Mouse (Mus musculus) stomach, embryonic 14.5 days (tissue): ENCODE measurements around the gene Gm17087. TPM values are rescaled to one million over a fixed set of nuclear protein-coding genes. Genes with fewer than 3 reads are reported as not detected.

Experiments
- ATAC-seq: fragments of 200-750 bp; cut with Nextera tagmentation; 2 replicates; pipeline ENCODE4 v1.8.0; 2017; ENCODE audit warnings: low read depth, moderate TSS enrichment; ENCODE audit not compliant: insufficient number of reproducible peaks, insufficient read depth, low FRiP score
- H3K27ac ChIP-seq: fragments of 300-500 bp; sonication (generic); 2 replicates; pipeline ENCODE4 v1.5.1; 2014; ENCODE audit warnings: mild to moderate bottlenecking, low read length, moderate library complexity, mixed read lengths
- H3K27me3 ChIP-seq: fragments of 300-500 bp; sonication (generic); 2 replicates; pipeline ENCODE4 v1.6.1; 2014; ENCODE audit warnings: low read length, control low read depth, mixed read lengths; ENCODE audit not compliant: control insufficient read depth, insufficient read depth
- H3K36me3 ChIP-seq: fragments of 300-500 bp; sonication (generic); 2 replicates; pipeline ENCODE4 v1.6.1; 2014; ENCODE audit warnings: mild to moderate bottlenecking, control low read depth, low read length, moderate library complexity, mixed read lengths; ENCODE audit not compliant: control insufficient read depth, insufficient read depth
- H3K4me1 ChIP-seq: fragments of 300-500 bp; sonication (generic); 2 replicates; pipeline ENCODE4 v1.6.1; 2014; ENCODE audit warnings: low read length, control low read depth, mixed read lengths; ENCODE audit not compliant: control insufficient read depth, insufficient read depth
- H3K4me2 ChIP-seq: fragments of 300-500 bp; sonication (generic); replicated peaks from 2 replicates; pipeline ENCODE4 v1.6.1; 2014; ENCODE audit warnings: low read depth, low read length, control low read depth
- H3K4me3 ChIP-seq: fragments of 300-500 bp; sonication (generic); 2 replicates; pipeline ENCODE4 v1.5.1; 2014; ENCODE audit warnings: low read depth, low read length, control low read depth
- H3K9ac ChIP-seq: fragments of 300-500 bp; sonication (generic); replicated peaks from 2 replicates; pipeline ENCODE4 v1.6.1; 2014; ENCODE audit warnings: low read depth, mild to moderate bottlenecking, control low read depth, low read length, moderate library complexity, mixed read lengths
- H3K9me3 ChIP-seq: fragments of 300-500 bp; sonication (generic); 2 replicates; pipeline ENCODE4 v1.6.1; 2016; ENCODE audit warnings: low read depth, low read length, control low read depth; ENCODE audit not compliant: control insufficient read depth
- WGBS: fragments of 180-500 bp; shearing (Covaris S2); extraction: QIAGEN DNeasy Blood & Tissue Kit; methylation state at CpG from one replicate; pipeline ENCODE4 v1.1.7; 2014; 5-methylcytosine and 5-hydroxymethylcytosine counted together
- polyA plus RNA-seq: library from polyadenylated mRNA; unstranded; fragments of >200 nt; fragmentation: Nextera tagmentation; extraction: Ambion mirVana; gene quantifications from 2 replicates; pipeline ENCODE4 v1.2.1, GENCODE M21; 2014

Gm17087 gene
- polyA plus RNA-seq, 1 experiment from 2014 or later, result not detected

DNA sequence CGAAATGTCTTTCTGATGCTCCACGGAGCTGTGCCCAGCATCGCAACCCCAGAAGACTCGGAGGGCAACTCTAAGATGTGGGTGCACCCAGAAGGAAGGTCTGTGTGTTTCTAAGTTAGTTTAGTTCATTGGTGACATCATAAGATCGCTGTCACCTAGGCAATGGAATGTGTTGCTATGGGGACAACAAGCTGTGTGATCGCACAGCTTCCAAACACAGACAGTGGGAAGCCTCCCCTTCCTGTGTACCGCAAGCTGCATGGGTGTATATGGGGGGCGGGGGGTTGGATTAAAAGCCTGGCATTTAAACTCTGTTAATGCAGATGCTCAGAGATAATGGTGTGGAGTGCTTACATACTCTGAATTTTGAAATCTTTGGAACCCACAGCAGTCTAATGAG is 14.8 kb upstream of the Gm17087 start:
- Histone ChIP-seq H3K27ac (no peak overlapping the region), H3K4me3 (no peak overlapping the region), H3K27me3 (no peaks in the 10 kb centered on the region), H3K9me3 (no peaks in the 10 kb centered on the region), H3K36me3 (no peaks in the 10 kb centered on the region), H3K4me2 (no peak overlapping the region), H3K9ac (no peak overlapping the region), H3K4me1 (no peaks in the 10 kb centered on the region)
- no peak for ATAC-seq
- 79% methylated on average over 8 of the region's 8 CpGs for WGBS

DNA sequence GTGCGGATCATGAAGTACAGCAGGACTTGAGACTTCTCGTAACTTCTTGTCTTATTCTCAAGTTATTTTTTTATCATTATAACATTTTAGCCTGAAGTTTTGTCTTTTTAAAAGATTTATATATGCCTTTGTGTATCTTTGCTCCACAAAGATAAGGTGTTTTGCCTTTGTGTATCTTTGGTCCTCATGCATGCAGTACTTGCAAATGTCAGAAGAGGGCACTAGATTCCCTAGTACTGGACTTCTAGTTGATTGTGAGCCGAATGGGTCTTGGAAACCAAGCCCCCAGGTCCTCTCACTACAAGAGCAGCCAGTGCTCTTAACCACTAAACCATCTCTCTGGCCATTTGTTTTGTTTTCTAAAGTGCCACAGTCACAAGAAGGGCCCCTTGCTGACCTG is 13.6 kb upstream of the Gm17087 start:
- no peak overlapping the region for H3K4me3 ChIP-seq
- ATAC-seq, result no peak
- no peak overlapping the region for H3K9ac ChIP-seq
- no peaks in the 10 kb centered on the region for H3K36me3 ChIP-seq
- WGBS, result 60% methylated on average over 3 of the region's 3 CpGs
- no peaks in the 10 kb centered on the region for H3K4me1 ChIP-seq
- H3K27ac ChIP-seq, result no peak overlapping the region
- no peaks in the 10 kb centered on the region for H3K9me3 ChIP-seq
- no peaks in the 10 kb centered on the region for H3K27me3 ChIP-seq
- no peak overlapping the region for H3K4me2 ChIP-seq

DNA sequence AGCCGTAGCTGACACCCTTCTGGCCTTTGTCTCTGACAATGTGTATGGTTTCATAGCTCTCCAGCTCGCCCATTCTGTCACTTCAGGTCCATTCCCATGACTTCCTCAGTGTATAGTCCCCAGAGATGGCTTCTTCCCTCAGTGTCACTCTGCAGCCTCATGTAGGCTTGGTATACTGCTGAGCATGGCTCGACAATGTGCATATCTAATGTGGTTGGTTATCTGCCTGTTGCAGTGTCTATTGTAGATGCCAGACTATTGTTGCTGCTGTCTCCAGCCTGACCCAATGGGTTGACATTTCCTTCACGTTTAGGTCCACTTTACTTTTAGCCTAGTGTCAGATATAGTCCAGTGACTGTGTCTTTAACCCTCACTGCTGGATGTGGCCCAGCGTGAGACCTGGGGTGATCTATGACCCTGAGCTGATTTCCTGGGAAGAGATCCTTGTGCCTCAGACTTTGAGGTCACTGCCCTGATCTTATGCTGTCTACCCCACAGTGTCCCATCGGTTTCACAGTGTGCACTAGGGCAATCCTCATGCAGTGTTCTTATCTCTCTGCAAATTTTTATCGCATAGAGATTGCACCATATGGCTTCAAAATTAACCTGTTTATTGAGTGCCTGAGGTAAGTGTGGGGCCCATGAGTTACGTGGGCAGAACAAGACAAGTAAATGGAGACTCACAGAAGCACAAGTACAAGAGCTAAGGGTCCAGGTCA is 7.0 kb upstream of the Gm17087 start:
- Histone ChIP-seq H3K9ac (no peak overlapping the region), H3K4me2 (no peak overlapping the region), H3K4me1 (no peaks in the 10 kb centered on the region), H3K4me3 (no peak overlapping the region), H3K36me3 (no peaks in the 10 kb centered on the region), H3K27me3 (no peaks in the 10 kb centered on the region), H3K27ac (no peak overlapping the region), H3K9me3 (no peaks in the 10 kb centered on the region)
- no peak for ATAC-seq
- WGBS, result 76% methylated on average over 8 of the region's 8 CpGs

DNA sequence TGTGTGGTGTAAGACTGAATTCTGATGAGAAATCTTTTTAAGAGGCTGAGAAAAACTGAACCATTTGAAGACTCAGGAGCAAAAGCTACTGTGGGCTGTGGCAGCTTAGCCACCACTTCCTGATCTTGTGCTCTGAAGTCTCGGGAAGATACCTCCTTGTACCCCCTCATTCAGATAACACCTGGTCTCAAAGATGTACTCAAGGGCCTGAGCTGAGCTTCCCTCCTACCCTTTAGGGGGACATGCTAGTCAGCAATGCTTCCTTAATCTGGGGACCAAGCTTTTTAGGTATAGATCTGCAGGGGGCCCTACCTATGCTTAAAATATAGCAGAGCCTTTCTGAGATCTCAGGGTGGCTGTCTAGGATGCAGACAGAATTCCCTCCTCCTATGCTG is 3.9 kb downstream of the Gm17087 start:
- Histone ChIP-seq H3K4me1 (no peaks in the 10 kb centered on the region), H3K4me2 (no peak overlapping the region), H3K27ac (no peak overlapping the region), H3K9me3 (no peaks in the 10 kb centered on the region), H3K9ac (no peak overlapping the region), H3K27me3 (no peaks in the 10 kb centered on the region), H3K4me3 (no peak overlapping the region), H3K36me3 (no peaks in the 10 kb centered on the region)
- WGBS, result 61% methylated on average over 1 of the region's 1 CpGs
- no peak for ATAC-seq

DNA sequence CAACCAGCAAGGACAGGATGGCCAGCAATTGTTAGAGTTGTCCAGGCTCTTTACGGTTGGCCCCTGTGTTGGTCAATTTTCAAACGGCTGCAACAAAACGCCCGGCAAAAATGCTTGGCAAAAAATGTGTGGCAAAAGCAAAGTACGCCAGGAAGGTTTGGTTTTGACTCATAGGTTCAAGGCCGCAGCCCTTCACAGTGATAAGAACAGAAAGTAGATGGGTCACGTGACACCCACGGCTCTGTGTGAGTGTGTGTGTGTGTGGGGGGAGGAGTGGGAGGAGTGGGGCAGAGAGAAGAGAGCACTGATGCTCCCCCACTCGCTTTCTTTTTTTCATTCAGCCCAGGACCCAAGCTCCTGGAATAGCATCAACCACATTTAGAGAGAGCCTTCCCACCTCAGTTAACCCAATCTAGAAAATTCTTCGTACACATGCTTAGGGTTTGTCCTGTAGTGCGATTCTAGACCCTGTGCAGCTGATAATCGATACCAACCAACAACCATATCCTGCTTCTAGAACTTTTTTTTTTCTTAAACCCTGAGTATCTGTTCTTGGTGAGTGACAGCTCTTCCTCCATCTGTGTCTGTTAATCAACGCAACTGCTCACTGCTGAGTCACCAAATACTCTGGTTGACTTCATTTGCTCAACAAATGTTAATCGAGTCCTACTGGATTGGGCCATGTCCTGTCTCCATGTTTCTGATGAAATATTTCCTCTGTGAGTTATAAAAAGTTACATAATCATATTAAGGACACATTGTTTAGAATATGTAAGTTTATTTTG is 4.5 kb downstream of the Gm17087 start:
- Histone ChIP-seq H3K4me1 (no peaks in the 10 kb centered on the region), H3K27ac (no peak overlapping the region), H3K27me3 (no peaks in the 10 kb centered on the region), H3K36me3 (no peaks in the 10 kb centered on the region), H3K4me2 (no peak overlapping the region), H3K4me3 (no peak overlapping the region), H3K9ac (no peak overlapping the region), H3K9me3 (no peaks in the 10 kb centered on the region)
- WGBS, result 78% methylated on average over 14 of the region's 14 CpGs
- ATAC-seq, result no peak

DNA sequence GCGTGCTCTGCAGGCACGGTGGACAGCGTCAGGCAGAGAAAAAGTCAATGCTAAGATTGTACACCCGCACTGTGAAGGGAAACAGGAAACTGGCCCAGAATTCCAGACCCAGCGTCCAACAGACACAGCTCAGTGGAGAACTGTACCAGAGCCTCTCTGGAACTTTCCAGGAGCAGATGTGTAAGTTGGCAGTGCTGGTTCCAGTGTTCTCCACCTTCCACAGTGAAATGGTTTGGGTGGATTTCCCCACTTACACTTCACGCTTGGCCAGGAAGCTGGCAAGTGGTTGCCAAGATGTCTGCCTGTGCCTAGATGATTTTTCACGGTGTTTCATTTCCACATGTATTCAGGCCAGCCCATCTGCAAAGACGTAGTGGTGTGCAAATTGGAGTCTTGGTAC is 8.8 kb downstream of the Gm17087 start:
- Histone ChIP-seq H3K4me1 (no peaks in the 10 kb centered on the region), H3K27ac (no peak overlapping the region), H3K9me3 (no peaks in the 10 kb centered on the region), H3K36me3 (no peaks in the 10 kb centered on the region), H3K9ac (no peak overlapping the region), H3K4me2 (no peak overlapping the region), H3K4me3 (no peak overlapping the region), H3K27me3 (no peaks in the 10 kb centered on the region)
- ATAC-seq, result no peak
- WGBS, result 79% methylated on average over 8 of the region's 8 CpGs

DNA sequence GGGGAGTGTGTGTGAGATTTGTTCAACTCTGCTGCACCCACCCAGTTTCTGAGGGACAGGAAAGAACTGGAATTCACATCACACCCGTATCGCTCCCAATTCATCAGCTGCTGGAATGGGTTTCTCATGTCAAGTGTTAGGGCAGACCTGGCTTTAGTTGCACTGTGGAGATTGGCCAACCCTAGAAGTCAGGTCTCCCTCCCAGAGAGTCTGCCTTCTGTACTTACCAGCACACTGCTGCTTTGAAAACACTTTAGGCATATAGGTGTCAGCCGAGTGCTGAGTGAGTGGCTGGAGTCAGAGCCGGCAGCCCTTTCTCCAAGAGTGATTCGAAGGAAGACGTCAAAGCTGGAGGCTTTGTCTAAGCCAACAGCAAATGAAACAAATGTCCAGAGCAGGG is 10.5 kb downstream of the Gm17087 start:
- Histone ChIP-seq H3K4me3 (no peak overlapping the region), H3K4me1 (no peaks in the 10 kb centered on the region), H3K9me3 (no peaks in the 10 kb centered on the region), H3K4me2 (no peak overlapping the region), H3K36me3 (no peaks in the 10 kb centered on the region), H3K27ac (no peak overlapping the region), H3K9ac (no peak overlapping the region), H3K27me3 (no peaks in the 10 kb centered on the region)
- 82% methylated on average over 6 of the region's 6 CpGs for WGBS
- ATAC-seq, result no peak

DNA sequence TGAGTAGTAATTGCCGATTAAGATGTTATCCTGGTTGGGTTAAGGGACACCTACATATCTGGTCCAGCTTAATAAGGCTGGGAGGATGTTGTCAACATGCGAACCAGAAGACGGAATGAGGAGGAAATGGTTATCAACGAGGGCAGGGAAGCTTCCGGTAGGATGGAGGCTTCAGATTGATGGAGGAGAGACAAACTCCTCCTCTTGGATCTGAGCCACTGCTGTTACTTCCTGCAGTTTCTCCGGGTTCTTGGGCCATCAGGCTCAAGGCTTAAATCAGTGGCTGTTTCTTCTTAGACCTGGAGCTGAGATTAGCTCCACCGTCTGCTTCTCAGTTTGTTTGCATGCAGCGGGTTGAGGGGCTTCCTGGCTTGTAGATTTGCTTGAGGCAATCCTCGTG is 11.0 kb downstream of the Gm17087 start:
- H3K9me3 ChIP-seq, result no peaks in the 10 kb centered on the region
- no peaks in the 10 kb centered on the region for H3K27me3 ChIP-seq
- no peak overlapping the region for H3K4me3 ChIP-seq
- ATAC-seq, result no peak
- WGBS, result 70% methylated on average over 9 of the region's 9 CpGs
- no peak overlapping the region for H3K27ac ChIP-seq
- no peak overlapping the region for H3K9ac ChIP-seq
- H3K4me2 ChIP-seq, result no peak overlapping the region
- no peaks in the 10 kb centered on the region for H3K36me3 ChIP-seq
- H3K4me1 ChIP-seq, result no peaks in the 10 kb centered on the region
